7 mouse cellular contexts compared by ENCODE assay signal in genomic region chr7:67953764-67954242, GRCm38 (mm10). TPM values are rescaled to one million over a fixed set of nuclear protein-coding genes. Genes with fewer than 3 reads are reported as not detected.
DNase-seq lines count a peak whose midpoint lies in the region; ATAC-seq and TF ChIP-seq lines count a peak whose summit lies in the region.

No protein-coding gene starts in this region.

- no peaks in the 10 kb centered on the region for H3K27me3 ChIP-seq in embryonic facial prominence, embryonic 13.5 days
- no peaks in the 10 kb centered on the region for H3K27me3 ChIP-seq in intestine, embryonic 14.5 days (replicated peaks; ENCODE audit: control insufficient read depth, insufficient read depth, low read length)
- no peaks in the 10 kb centered on the region for H3K27me3 ChIP-seq in lung, embryonic 14.5 days (ENCODE audit: insufficient read depth, low read length)
- H3K27me3 ChIP-seq in stomach, embryonic 14.5 days (ENCODE audit: control insufficient read depth, insufficient read depth, low read length): no peaks in the 10 kb centered on the region

- peak overlapping the region; percentile 87 for H3K4me2 ChIP-seq in embryonic facial prominence, embryonic 13.5 days
- peak overlapping the region; percentile 97 for H3K4me2 ChIP-seq in intestine, embryonic 14.5 days (ENCODE audit: low read length)
- H3K4me2 ChIP-seq in lung, embryonic 14.5 days: peak overlapping the region; percentile 90
- H3K4me2 ChIP-seq in stomach, embryonic 14.5 days (replicated peaks; ENCODE audit: low read depth, low read length): peak overlapping the region; percentile 99

- H3K4me3 ChIP-seq in embryonic facial prominence, embryonic 13.5 days: peak overlapping the region; percentile 87
- peak overlapping the region; percentile 87 for H3K4me3 ChIP-seq in intestine, embryonic 14.5 days (ENCODE audit: low read depth, low read length)
- H3K4me3 ChIP-seq in lung, embryonic 14.5 days (ENCODE audit: low read depth, low read length): peak overlapping the region; percentile 91
- H3K4me3 ChIP-seq in stomach, embryonic 14.5 days (ENCODE audit: low read depth, low read length): peak overlapping the region; percentile 86

- H3K4me1 ChIP-seq in embryonic facial prominence, embryonic 13.5 days: peaks cover 40% of the 10 kb centered on the region
- peaks cover 30% of the 10 kb centered on the region for H3K4me1 ChIP-seq in intestine, embryonic 14.5 days (replicated peaks; ENCODE audit: control insufficient read depth, insufficient read depth, low read length)
- H3K4me1 ChIP-seq in lung, embryonic 14.5 days (ENCODE audit: insufficient read depth): peaks cover 11% of the 10 kb centered on the region; the same call in 1 of the 2 replicates
- H3K4me1 ChIP-seq in stomach, embryonic 14.5 days (ENCODE audit: control insufficient read depth, insufficient read depth, low read length): peaks cover 40% of the 10 kb centered on the region

- no peaks in the 10 kb centered on the region for H3K9me3 ChIP-seq in embryonic facial prominence, embryonic 13.5 days
- H3K9me3 ChIP-seq in intestine, embryonic 14.5 days (ENCODE audit: control insufficient read depth, low read length): no peaks in the 10 kb centered on the region
- no peaks in the 10 kb centered on the region for H3K9me3 ChIP-seq in lung, embryonic 14.5 days (ENCODE audit: low read depth, low read length)
- no peaks in the 10 kb centered on the region for H3K9me3 ChIP-seq in stomach, embryonic 14.5 days (ENCODE audit: control insufficient read depth, low read depth, low read length)

- WGBS in embryonic facial prominence, embryonic 13.5 days: 1% methylated on average over 22 of the region's 23 CpGs
- WGBS in intestine, embryonic 14.5 days: 1% methylated on average over 22 of the region's 23 CpGs
- under 1% methylated on average over 23 of the region's 23 CpGs for WGBS in lung, embryonic 14.5 days
- WGBS in stomach, embryonic 14.5 days: under 1% methylated on average over 23 of the region's 23 CpGs

- peak overlapping the region; percentile 93 for H3K9ac ChIP-seq in embryonic facial prominence, embryonic 13.5 days
- peak overlapping the region; percentile 93 for H3K9ac ChIP-seq in intestine, embryonic 14.5 days (ENCODE audit: low read length)
- H3K9ac ChIP-seq in lung, embryonic 14.5 days: peak overlapping the region; percentile 94
- H3K9ac ChIP-seq in stomach, embryonic 14.5 days (replicated peaks; ENCODE audit: low read depth, low read length): peak overlapping the region; percentile 93

- no peak for ATAC-seq in embryonic facial prominence, embryonic 13.5 days (ENCODE audit: insufficient number of reproducible peaks, insufficient read depth, low FRiP score, low TSS enrichment, low read depth)
- no peak for ATAC-seq in intestine, embryonic 14.5 days (replicated peaks; ENCODE audit: low FRiP score, low TSS enrichment, low read depth)
- no peak for ATAC-seq in lung, embryonic 14.5 days (ENCODE audit: insufficient read depth)
- ATAC-seq in stomach, embryonic 14.5 days (ENCODE audit: insufficient number of reproducible peaks, insufficient read depth, low FRiP score, low read depth): no peak

- TF ChIP-seq CTCF in lung, embryonic 14.5 days (IDR thresholded peaks at IDR 0.05; ENCODE audit: low read depth): no peak

- H3K27ac ChIP-seq in embryonic facial prominence, embryonic 13.5 days: peak overlapping the region; percentile 100
- no peak overlapping the region for H3K27ac ChIP-seq in intestine, embryonic 14.5 days (ENCODE audit: low read depth)
- H3K27ac ChIP-seq in lung, embryonic 14.5 days (ENCODE audit: low read depth): no peak overlapping the region
- H3K27ac ChIP-seq in stomach, embryonic 14.5 days (ENCODE audit: low read length): peak overlapping the region; percentile 100; the same call in 1 of the 2 replicates

- peak; percentile 13 to 25 for DNase-seq in thymus, postnatal 36 days
- DNase-seq in thymus, adult 18-20 months: no peak
- DNase-seq in intestine, embryonic 14.5 days (ENCODE audit: low spot score): peak; percentile 64
- DNase-seq in lung, embryonic 14.5 days: peak; percentile 29
- no peak for DNase-seq in Muller cell, postnatal 12 days (ENCODE audit: inconsistent ontology term)

- no peaks in the 10 kb centered on the region for H3K36me3 ChIP-seq in embryonic facial prominence, embryonic 13.5 days
- no peaks in the 10 kb centered on the region for H3K36me3 ChIP-seq in intestine, embryonic 14.5 days (ENCODE audit: control insufficient read depth, insufficient read depth, low read length)
- H3K36me3 ChIP-seq in lung, embryonic 14.5 days (ENCODE audit: insufficient read depth): no peaks in the 10 kb centered on the region
- H3K36me3 ChIP-seq in stomach, embryonic 14.5 days (ENCODE audit: control insufficient read depth, insufficient read depth, low read length): no peaks in the 10 kb centered on the region

RNA-seq across cellular contexts. Expression of gene Igf1r, which starts 1.2 kb away (rescaled TPM):
- polyA plus RNA-seq in embryonic facial prominence, embryonic 13.5 days (2015; fragmentation: Nextera tagmentation; extraction: Ambion mirVana): 28.7 and 34.2 TPM in 2 replicates
- polyA plus RNA-seq in intestine, embryonic 14.5 days (2014; fragmentation: Nextera tagmentation; extraction: Ambion mirVana): 18.4 and 18.5 TPM in 2 replicates
- polyA plus RNA-seq in lung, embryonic 14.5 days (2014; fragmentation: Nextera tagmentation; extraction: Ambion mirVana): 19.6 and 19.7 TPM in 2 replicates
- 23.0 and 23.2 TPM in 2 replicates for polyA plus RNA-seq in stomach, embryonic 14.5 days (2014; fragmentation: Nextera tagmentation; extraction: Ambion mirVana)

Comparison
In these comparisons a context has a peak if more than half of its experiments do, and no peak if none do; other contexts are left out.
1. DNase-seq: peak in thymus, postnatal 36 days (2 of 2), intestine, embryonic 14.5 days (single experiment) and lung, embryonic 14.5 days (single experiment); none in thymus, adult 18-20 months (0 of 2) and Muller cell, postnatal 12 days (single experiment).
2. H3K27ac ChIP-seq: peak in embryonic facial prominence, embryonic 13.5 days (single experiment) and stomach, embryonic 14.5 days (single experiment); none in intestine, embryonic 14.5 days (single experiment) and lung, embryonic 14.5 days (single experiment).
3. Peak in every context shown above with its lines, with median percentiles within 50 percentile points of each other: H3K4me2 ChIP-seq, H3K4me3 ChIP-seq and H3K9ac ChIP-seq.